In the genomic region with DNA sequence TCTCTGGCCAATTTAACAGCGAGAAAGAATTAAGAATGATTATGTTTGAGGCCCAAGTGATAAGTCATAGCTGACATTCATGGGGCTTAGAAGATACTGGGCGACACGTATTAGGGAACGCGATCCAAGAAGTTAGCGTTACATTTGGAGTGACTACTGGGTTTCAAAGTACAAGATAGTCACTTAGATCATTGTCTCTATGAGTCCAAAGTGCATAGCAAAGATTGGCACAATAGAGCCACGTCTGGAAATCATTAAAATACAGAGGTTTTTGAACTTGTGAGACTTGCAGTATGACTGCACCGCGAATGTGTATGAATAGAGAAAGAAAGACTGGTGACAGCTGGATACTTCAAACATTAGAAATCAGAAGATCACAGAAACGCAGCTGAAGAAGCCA, we compare ENCODE assay signal across 19 mouse cellular contexts.
"Had no signal": no experiment of that assay in that cellular context is flagged by ENCODE, and none has a peak within 500 bp of the region (broad histone marks: within the 10 kb centered on the region; RNA-seq: fewer than 3 reads in every experiment).

No protein-coding gene starts in this region.

- H3K27me3 ChIP-seq: limb, embryonic 13.5 days; liver, embryonic 13.5 days; midbrain, embryonic 12.5 days; midbrain, embryonic 15.5 days; neural tube, embryonic 12.5 days; neural tube, embryonic 15.5 days; stomach, embryonic 15.5 days had no signal

- ATAC-seq: hindbrain, embryonic 16.5 days; lung, postnatal 0 days; midbrain, embryonic 15.5 days had no signal

- H3K4me2 ChIP-seq: limb, embryonic 13.5 days; liver, embryonic 13.5 days; lung, embryonic 14.5 days; midbrain, embryonic 12.5 days; midbrain, embryonic 15.5 days; neural tube, embryonic 12.5 days; neural tube, embryonic 15.5 days; stomach, embryonic 15.5 days had no signal

- H3K36me3 ChIP-seq: limb, embryonic 13.5 days; liver, embryonic 13.5 days; midbrain, embryonic 12.5 days; midbrain, embryonic 15.5 days; neural tube, embryonic 12.5 days; neural tube, embryonic 15.5 days; stomach, embryonic 15.5 days had no signal

- H3K27ac ChIP-seq: limb, embryonic 10.5 days; limb, embryonic 13.5 days; liver, embryonic 13.5 days; macrophage; midbrain, embryonic 12.5 days; midbrain, embryonic 15.5 days; neural tube, embryonic 12.5 days; neural tube, embryonic 15.5 days; stomach, embryonic 15.5 days had no signal

- H3K9ac ChIP-seq: limb, embryonic 13.5 days; liver, embryonic 13.5 days; lung, embryonic 14.5 days; midbrain, embryonic 12.5 days; midbrain, embryonic 15.5 days; neural tube, embryonic 12.5 days; neural tube, embryonic 15.5 days; stomach, embryonic 15.5 days had no signal

- H3K4me1 ChIP-seq: liver, embryonic 13.5 days; neural tube, embryonic 15.5 days had no signal

- H3K9me3 ChIP-seq: limb, embryonic 10.5 days; liver, embryonic 13.5 days; midbrain, embryonic 15.5 days; neural tube, embryonic 12.5 days; stomach, embryonic 15.5 days had no signal

- H3K4me3 ChIP-seq: limb, embryonic 10.5 days; limb, embryonic 13.5 days; liver, embryonic 13.5 days; midbrain, embryonic 12.5 days; midbrain, embryonic 15.5 days; neural tube, embryonic 12.5 days; neural tube, embryonic 15.5 days; stomach, embryonic 15.5 days had no signal

- DNase-seq: kidney, postnatal 4 days; liver; liver, embryonic 13.5 days; lung, embryonic 14.5 days; right cerebral cortex, adult 18-20 months; right cerebral cortex, postnatal 14 days; right cerebral cortex, postnatal 4 days; spleen, adult 18-20 months; thymus, postnatal 25 days had no signal
